Mouse (Mus musculus): ENCODE measurements around the gene Taf10. TPM values are rescaled to one million over a fixed set of nuclear protein-coding genes. Genes with fewer than 3 reads are reported as not detected.
"Not testable (repeated sequence)": the region's sequence is repeated elsewhere in the genome, so short reads cannot be mapped to it uniquely, and the experiment has no call there.

Gene Taf10
- total RNA-seq, 2 experiments from 2014 or later, result 136 to 148 TPM

DNA sequence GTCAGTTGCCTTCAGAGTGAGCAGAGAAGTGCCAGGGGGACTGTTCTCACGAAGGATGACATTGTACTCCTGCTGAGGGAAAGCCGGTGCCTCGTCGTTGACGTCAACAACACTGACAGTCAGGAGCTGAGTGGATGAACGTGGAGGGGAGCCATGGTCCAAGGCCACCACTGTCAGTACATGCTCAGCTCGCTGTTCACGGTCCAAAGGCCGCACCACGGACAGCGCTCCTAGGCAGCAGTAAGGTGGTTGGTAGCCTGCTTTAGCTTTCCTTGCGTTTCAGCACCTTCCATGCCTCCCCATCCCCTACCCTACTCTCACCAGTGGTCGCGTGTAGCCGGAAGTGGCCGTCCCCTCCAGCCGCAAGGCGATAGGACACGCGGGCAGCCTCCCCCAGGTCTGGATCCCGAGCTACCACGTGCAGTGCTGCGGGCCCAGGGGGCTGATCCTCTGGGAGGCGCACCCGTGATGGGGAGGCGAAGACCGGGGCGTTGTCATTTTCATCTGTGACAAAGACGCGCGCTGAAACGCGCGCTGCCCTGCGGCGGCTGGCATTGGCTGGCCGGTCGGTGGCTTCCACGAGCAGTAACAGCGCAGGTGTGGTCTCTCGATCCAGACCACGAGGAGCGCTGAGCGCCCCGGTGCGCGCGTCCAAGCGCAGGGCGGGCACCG lies 17.8 kb upstream of the Taf10 start:
- DNase-seq (ENCODE audit: low spot score in 2 of 2), result peak in 1 of 2 experiments; percentile 31

GRCm38 (mm10) chr7:105753281-105753680 lies 9.1 kb upstream of the Taf10 start:
- DNase-seq (ENCODE audit: low spot score in 2 of 2), result no peak

GRCm38 (mm10) chr7:105752716-105753115 lies 8.6 kb upstream of the Taf10 start:
- peak in 1 of 2 experiments; percentile 23 for DNase-seq (ENCODE audit: low spot score in 2 of 2)

GRCm38 (mm10) chr7:105751491-105752433 lies 7.6 kb upstream of the Taf10 start, which contains the start of gene Tpp1:
Tpp1 (minus strand) TSS chr7:105752235.
- DNase-seq (ENCODE audit: low spot score in 2 of 2), result peak; percentile 91 to 92

DNA sequence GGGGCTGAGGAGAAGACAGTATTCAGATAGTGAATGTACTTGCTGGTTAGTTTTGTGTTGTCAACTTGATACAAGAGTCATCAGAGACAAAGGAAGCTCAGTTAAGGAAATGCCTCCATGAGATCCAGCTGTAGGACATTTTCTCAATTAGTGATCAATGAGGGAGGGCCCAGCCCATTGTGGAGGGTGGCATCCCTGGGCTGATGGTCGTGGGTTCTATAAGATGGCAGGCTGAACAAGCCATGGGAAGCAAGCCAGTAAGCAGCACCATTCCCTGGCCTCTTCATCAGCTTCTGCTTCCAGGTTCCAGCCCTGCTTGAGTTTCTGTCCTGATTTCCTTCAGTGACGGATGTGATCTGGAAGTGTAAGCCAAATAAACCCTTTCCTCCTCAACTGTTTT lies 3.6 kb upstream of the Taf10 start:
- no peak for DNase-seq (ENCODE audit: low spot score in 2 of 2)

DNA sequence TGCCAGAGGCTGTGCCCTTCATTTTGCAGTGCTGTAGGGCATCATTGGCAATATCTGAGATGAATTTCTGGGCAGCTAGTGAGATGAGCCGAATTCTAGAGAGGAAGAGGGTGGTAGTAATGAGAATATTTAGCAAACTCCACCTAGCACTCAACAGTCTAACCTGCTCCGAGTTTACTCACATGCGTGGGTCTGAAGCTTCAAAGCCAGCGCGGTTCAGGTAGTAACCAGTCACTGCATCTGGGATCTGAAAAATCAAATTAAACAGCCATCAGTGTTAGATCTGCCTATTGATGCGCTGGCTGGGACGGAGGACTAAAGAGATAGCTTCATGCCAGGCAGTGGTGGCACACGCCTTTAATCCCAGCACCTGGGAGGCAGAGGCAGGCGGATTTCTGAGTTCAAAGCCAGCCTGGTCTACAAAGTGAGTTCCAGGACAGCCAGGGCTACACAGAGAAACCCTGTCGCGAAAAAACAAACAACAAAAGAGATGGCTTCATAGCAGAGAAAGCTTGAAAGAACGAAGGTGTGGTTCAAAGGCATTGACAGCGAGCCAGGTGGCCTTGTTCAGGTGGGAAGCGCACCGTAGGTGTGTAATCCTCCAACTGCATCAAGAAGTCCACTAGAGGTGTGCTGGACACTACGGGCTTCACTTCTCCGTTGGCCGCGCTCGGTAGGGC lies 775 bp downstream of the Taf10 start:
- DNase-seq (ENCODE audit: low spot score in 2 of 2), result not testable (repeated sequence)

DNA sequence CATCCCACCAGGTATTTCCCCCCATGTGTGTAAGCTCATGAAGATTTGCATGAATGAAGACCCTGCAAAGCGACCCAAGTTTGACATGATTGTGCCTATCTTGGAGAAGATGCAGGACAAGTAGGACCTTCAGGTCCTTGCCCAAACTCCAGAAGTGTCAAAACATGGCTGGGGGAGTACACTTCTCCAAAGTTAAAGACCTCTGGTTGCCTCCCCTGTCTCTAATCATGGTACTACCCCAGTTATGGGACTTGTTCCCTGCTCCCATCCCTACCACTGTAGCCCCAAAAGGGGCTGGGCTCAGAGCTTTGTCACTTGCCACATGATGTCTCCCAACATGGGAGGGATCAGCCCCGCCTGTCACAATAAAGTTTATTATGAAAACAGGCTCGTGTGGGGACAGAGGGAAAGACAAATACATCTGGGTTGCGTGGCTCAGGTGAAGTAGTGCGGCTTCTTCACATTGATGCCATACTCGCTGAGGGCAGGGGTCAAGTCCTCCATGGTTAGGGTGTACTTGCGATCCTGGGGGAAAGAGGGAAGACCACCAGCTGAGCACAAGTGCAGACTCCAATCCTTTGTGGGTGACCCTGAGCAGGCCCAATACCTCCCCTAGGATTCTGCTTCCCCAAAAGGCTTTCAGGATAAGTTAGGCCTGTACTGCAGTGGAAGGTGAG lies 1.5 kb downstream of the Taf10 start:
- not testable (repeated sequence) for DNase-seq (ENCODE audit: low spot score in 2 of 2)

GRCm38 (mm10) chr7:105741978-105742377 lies 2.2 kb downstream of the Taf10 start:
- DNase-seq (ENCODE audit: low spot score in 2 of 2), result no peak

DNA sequence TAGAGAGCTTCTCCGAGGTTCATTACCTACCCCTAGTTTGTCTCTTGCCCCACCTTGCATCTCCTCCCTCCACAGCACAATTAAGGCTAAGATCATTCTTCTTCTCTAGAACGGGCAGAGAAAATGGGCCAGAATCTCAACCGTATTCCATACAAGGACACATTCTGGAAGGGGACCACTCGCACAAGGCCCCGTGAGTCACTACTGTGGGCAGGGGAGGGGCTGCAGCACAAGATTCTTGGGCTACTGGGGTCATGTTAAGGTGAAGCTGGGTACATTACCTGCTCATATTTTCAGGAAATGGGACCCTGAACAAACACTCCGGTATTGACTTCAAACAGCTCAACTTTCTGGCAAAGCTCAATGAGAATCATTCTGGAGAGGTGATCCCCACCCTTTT lies 3.3 kb downstream of the Taf10 start:
- no peak for DNase-seq (ENCODE audit: low spot score in 2 of 2)

DNA sequence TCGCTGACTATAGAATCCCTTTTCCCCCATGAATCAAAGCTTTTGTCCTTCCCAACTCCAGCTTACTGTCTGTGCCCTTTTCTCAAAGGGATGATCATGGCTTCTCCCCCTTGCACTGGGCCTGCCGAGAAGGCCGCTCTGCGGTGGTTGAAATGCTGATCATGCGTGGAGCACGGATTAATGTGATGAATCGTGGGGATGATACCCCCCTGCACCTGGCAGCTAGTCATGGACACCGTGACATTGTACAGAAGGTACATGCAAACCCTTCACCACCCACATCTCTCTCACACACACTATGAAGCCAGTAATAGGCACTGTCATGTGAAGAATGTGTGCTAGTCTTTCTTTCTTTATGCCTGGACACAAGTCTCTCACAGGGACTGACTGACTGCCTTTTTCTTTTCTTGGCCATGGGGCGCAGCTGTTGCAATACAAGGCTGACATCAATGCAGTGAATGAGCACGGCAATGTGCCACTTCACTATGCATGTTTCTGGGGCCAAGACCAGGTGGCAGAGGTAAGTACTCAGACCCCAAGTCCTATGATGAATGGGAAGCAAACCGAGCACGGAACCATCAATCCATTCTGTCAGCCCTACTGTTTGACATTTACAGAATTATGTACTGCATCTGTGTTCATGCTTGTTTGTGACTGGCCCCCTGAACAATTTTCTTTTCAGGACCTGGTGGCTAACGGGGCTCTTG lies 3.9 kb downstream of the Taf10 start:
- no peak for DNase-seq (ENCODE audit: low spot score in 2 of 2)

GRCm38 (mm10) chr7:105738948-105739347 lies 5.2 kb downstream of the Taf10 start:
- DNase-seq (ENCODE audit: low spot score in 2 of 2), result no peak

DNA sequence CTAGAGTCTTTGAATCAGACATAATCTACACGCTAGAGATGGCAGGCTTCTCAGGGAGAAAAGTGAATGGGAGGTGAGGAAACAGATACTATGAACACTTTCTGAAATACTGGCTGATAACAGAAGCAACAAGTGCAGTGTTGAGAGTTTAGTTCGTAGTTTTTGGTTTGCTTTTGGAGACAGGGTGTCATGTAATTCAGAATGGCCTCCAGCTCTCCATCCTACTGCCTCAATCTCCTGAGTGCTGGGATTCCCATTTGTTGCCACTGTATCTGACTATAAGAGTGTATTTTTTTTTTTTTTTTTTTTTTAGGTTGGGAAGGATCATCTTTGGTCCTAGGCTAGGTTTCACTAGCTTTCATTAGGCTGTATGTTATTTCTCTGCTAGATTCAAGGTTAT lies 5.9 kb downstream of the Taf10 start:
- no peak for DNase-seq (ENCODE audit: low spot score in 2 of 2)

- no peak for DNase-seq (ENCODE audit: low spot score in 2 of 2)
Measured at GRCm38 (mm10) chr7:105737648-105738047, 6.5 kb downstream of the Taf10 start.

- peak; percentile 35 to 52 for DNase-seq (ENCODE audit: low spot score in 2 of 2)
Measured at GRCm38 (mm10) chr7:105736911-105737521, 7.1 kb downstream of the Taf10 start, which contains the start of gene Rrp8. Rrp8 (minus strand) TSS chr7:105737385.

DNA sequence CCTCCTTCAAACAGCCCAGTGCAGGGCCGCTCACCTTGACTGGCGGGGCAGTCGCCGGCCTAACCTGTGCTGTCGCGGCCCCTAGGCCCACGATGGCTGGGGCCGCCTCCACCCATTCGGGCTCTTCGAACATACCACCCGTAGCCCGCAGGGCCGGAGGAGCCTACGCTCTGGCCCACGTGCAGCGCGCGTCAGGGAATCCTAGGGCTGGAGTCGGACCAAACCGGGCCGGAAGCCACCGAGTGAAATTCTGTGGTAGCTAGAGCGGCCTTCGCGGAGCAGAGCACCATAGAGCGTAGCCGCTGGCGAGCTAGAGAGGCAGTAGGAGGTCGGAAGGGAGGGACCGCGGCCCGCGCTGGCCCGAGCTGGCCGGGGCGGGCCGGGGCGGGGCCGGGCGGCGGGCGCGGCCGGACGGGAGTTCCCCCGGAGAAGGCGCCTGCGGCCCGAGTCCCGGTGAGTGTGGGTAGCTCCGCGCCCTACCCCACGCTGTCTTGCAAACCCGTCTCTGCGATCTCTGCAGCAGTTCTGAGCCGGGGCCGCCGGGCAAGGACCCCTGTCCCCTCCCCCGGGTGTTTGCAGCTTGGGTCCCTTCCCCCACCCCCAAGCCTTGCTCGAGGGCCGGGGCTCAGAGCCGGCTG lies 7.8 kb downstream of the Taf10 start, which contains the start of gene Ilk:
Gene Ilk (plus strand): TSS at position 329 of the 638 bp plus-strand sequence.
- DNase-seq (ENCODE audit: low spot score in 2 of 2), result peak; percentile 89 to 92

- not testable (repeated sequence) for DNase-seq (ENCODE audit: low spot score in 2 of 2)
Measured at GRCm38 (mm10) chr7:105735464-105735863, 8.7 kb downstream of the Taf10 start.

GRCm38 (mm10) chr7:105734826-105735225 lies 9.3 kb downstream of the Taf10 start:
- DNase-seq (ENCODE audit: low spot score in 2 of 2), result no peak

- no peak for DNase-seq (ENCODE audit: low spot score in 2 of 2)
Measured at GRCm38 (mm10) chr7:105733836-105734235, 10.3 kb downstream of the Taf10 start.

GRCm38 (mm10) chr7:105728701-105729428 lies 15.3 kb downstream of the Taf10 start:
- DNase-seq (ENCODE audit: low spot score in 2 of 2), result no peak
